Mouse (Mus musculus) left cerebral cortex, adult 8-10 months (tissue): ENCODE measurements at regions not wholly inside any gene's neighbourhood (a gene's known extent, or its start where the extent isn't known, plus 50 kb on each side); places are given as distances from the start of the nearest gene placed in this dataset.
A peak's percentile ranks its signal among the peaks of the same experiment; 100 is the strongest.

ENCODE experiments used
- DNase-seq, 2 experiments: peaks; one replicate each; pipeline ENCODE4 v3.0.0; 2022; ENCODE audit warnings: low spot score in 2 of 2

DNA sequence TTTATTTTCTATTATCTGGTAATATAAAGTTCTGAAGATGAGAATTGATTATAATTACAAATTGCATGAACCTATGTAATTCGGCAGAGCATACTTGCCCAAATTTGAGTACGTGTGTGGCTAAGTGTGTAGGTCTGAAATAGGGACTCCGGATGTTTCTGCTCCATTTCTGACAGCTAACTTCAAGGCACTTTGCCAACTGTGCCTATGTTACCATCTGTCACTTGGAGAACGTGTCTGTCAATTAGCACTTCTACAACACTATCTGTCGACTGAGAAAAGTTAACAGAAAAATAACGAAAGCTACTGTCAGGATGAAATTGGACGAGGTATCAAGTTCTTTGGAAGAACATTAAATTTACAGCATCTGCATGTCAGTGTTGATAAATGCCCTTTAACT, 702.0 kb upstream of the Lrfn5 start:
- peak in 1 of 2 experiments; percentile 22 for DNase-seq
